In the genomic region with DNA sequence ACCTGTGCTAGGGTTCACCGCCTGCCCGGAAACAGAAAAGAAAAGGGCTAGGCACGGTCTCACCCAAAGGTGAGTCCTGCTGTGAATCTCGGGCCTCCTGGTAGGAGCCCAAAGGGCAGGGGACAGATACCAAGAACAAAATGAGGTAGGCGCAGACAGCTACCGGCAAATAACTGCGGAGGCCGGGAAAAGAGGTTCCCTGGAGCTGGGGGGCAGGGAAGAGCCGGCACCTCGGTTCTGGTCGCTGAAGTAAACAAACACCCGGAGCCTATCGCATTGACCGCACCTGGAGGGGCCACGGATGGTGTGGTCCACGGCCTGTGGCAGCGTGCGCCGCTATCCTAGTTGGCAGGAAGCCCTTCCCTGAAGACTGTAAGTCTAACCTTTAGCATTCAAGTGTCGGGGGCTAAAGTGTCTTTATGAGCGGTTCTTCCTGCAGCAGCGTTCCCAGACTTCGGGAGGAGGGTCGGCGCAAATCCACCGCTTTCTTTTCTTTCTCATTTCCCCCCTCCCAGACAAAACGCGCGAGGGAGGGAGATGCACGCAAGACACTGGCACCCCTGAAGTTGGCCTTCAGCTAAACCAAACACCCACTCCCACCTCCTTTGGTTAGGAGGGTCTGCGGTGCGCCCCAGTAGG, we compare ENCODE assay signal across 8 mouse cellular contexts.
DNase-seq lines count a peak whose midpoint lies in the region; ATAC-seq and TF ChIP-seq lines count a peak whose summit lies in the region.

No protein-coding gene starts in this region.

- H3K27me3 ChIP-seq in liver, embryonic 14.5 days (ENCODE audit: control insufficient read depth, insufficient read depth, low read length) = peaks cover 59% of the 10 kb centered on the region

- TF ChIP-seq CTCF in liver, embryonic 14.5 days (IDR thresholded peaks at IDR 0.05; ENCODE audit: low read depth) = no peak

- peak; percentile 21 for DNase-seq in embryo, embryonic 10 days (ENCODE audit: low spot score)
- DNase-seq in embryo, embryonic 11 days = no peak
- DNase-seq in retina, postnatal 1 day = peak; percentile 4
- DNase-seq in retina, embryonic 14.5 days (ENCODE audit: low spot score) = no peak
- no peak for DNase-seq in liver, embryonic 14.5 days (ENCODE audit: low read depth in 3 of 3, low spot score in 3 of 3)
- DNase-seq in cerebellum, postnatal 25 days = no peak
- no peak for DNase-seq in ovary, postnatal 14 days (ENCODE audit: low spot score)
- no peak for DNase-seq in thymus, postnatal 4 days

- WGBS in liver, embryonic 14.5 days (ENCODE audit: insufficient replicate concordance) = 9% methylated on average over 31 of the region's 32 CpGs

- no peak overlapping the region for H3K9ac ChIP-seq in liver, embryonic 14.5 days (replicated peaks)

- H3K4me2 ChIP-seq in liver, embryonic 14.5 days (ENCODE audit: low read depth) = peak overlapping the region; percentile 34; the same call in 1 of the 2 replicates

- peaks cover 0 to 17% of the 10 kb centered on the region in 2 experiments; a peak in 2 of 4 replicates for H3K4me1 ChIP-seq in liver, embryonic 14.5 days (replicated peaks; ENCODE audit: control insufficient read depth in 2 of 2, insufficient read depth in 2 of 2, low read length in 1 of 2)

- H3K9me3 ChIP-seq in liver, embryonic 14.5 days (ENCODE audit: control insufficient read depth, low read length) = no peaks in the 10 kb centered on the region

- no peak for ATAC-seq in liver, embryonic 14.5 days (ENCODE audit: insufficient read depth)

- H3K27ac ChIP-seq in liver, embryonic 14.5 days = no peak overlapping the region

- no peak for TF ChIP-seq EP300 in liver, embryonic 14.5 days (IDR thresholded peaks at IDR 0.05; ENCODE audit: low read depth)

- no peaks in the 10 kb centered on the region for H3K36me3 ChIP-seq in liver, embryonic 14.5 days (replicated peaks; ENCODE audit: control insufficient read depth, insufficient read depth, low read depth)

- peak overlapping the region in 1 of 2 experiments; percentile 17; a peak in 1 of 4 replicates for H3K4me3 ChIP-seq in liver, embryonic 14.5 days (ENCODE audit: insufficient read depth in 1 of 2, low read depth in 2 of 2, low read length in 2 of 2)

Comparison
In these comparisons a context has a peak if more than half of its experiments do, and no peak if none do; other contexts are left out.
1. DNase-seq: peak in embryo, embryonic 10 days (single experiment) and retina, postnatal 1 day (single experiment); none in embryo, embryonic 11 days (single experiment), retina, embryonic 14.5 days (single experiment), liver, embryonic 14.5 days (0 of 3), cerebellum, postnatal 25 days (0 of 2), ovary, postnatal 14 days (single experiment) and thymus, postnatal 4 days (single experiment).